Mouse (Mus musculus): ENCODE measurements at regions not wholly inside any gene's neighbourhood (a gene's known extent, or its start where the extent isn't known, plus 50 kb on each side); places are given as distances from the start of the nearest gene placed in this dataset.

DNA sequence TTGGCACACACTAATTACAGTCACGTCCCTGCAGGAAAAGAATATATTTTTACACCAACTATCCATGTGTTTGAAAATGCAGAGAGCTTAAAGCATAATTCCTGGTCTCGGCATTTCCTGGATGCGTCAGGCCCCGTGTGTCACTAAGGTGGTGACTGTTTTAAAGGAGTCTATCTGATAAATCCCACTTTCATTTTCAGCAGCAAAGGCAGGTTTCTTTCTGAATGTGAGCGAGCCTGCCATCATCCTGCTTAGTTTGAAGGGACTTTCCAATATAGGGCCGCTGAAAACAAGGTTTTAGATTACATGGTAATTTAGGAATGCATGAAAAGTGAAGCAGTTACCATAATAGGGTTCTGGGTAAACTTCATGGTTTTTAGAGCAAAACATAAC is 77.5 kb upstream of the Arid5b start:
- H3K27ac ChIP-seq (ENCODE audit: insufficient read depth, low read depth, low read length): no peak overlapping the region
- TF ChIP-seq CTCF (IDR thresholded peaks at IDR 0.05; ENCODE audit: low read depth, low read length): no peak
- no peak for TF ChIP-seq POLR2A (IDR thresholded peaks at IDR 0.05; ENCODE audit: borderline replicate concordance, low read depth, low read length)
- no peak overlapping the region for H3K4me3 ChIP-seq (ENCODE audit: insufficient read depth, low read length)
- H3K4me1 ChIP-seq (ENCODE audit: control insufficient read depth, insufficient read depth, low read length): no peaks in the 10 kb centered on the region

DNA sequence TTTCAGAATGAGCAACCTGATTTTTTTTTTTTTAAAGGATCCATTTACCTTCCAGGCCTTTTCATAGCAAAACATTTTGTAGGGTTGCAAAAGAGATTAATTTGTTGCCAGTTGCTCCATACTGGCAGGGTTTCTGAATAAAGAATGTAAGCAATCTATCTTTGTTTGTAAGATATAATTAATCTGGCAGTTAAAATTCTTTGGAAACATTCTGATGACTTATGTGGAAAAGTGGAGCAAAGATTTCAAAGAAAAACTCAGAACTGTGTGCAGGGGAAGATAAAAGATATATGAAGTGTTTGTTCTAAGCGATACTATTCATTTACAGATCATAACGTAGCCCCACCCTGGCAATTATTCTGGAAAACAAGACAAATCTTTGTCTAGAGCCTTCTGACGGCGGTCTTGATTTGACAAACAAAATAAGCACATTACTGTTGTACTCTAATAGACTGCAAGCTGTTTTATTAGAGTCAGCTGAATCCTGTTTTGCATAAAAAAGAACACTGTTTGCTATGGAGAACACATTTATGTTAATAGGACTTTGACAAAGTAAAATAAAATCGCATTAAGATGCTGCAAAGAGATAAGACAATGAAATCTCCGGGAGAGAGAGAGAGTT is 77.0 kb upstream of the Arid5b start:
- TF ChIP-seq CTCF (IDR thresholded peaks at IDR 0.05; ENCODE audit: low read depth, low read length) (no peak), POLR2A (IDR thresholded peaks at IDR 0.05; ENCODE audit: borderline replicate concordance, low read depth, low read length) (no peak)
- Histone ChIP-seq H3K4me1 (ENCODE audit: control insufficient read depth, insufficient read depth, low read length) (no peaks in the 10 kb centered on the region), H3K27ac (ENCODE audit: insufficient read depth, low read depth, low read length) (no peak overlapping the region), H3K4me3 (ENCODE audit: insufficient read depth, low read length) (no peak overlapping the region)

DNA sequence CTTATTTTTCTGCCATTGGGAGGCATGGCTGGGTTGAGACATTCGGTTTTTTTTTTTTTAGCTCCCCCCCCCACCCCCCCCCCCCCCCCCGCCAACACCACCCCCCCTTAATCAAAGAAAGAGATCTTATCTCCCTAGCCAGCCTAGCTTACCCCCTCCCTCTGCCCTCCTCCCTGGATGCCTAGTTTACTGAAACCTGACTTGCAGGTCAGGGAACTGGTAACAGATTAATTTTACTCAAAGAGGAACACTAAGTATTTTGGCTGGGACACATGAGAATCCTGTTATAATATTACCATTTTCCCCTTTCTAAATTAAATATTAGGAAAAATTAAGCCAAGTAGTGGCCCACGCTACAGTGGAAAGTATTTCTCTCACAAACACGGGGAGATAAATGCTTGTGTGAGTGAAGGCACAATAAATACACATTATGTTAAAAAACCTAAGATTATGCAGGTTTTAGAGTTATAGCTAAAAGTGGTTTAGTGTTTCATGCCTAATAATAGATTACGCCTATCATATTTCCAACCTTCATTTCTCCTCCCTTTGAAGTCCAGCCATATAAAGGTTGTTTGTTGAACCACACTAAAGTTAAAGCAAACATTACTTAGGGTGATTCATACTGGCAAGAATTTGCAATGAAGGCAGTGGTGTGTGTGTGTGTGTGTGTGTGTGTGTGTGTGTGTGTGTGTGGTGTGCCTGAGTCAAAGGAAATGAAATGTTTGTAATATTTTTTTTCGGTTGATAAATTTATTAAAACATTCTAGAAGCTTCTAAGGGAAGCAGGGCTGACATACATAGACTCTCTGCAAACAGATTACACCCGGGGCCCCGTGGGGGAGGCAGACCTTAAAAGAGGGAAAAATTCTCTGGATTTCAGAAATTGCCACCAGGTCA is 76.0 kb upstream of the Arid5b start:
- TF ChIP-seq CTCF (IDR thresholded peaks at IDR 0.05; ENCODE audit: low read depth, low read length) (no peak), POLR2A (IDR thresholded peaks at IDR 0.05; ENCODE audit: borderline replicate concordance, low read depth, low read length) (no peak)
- H3K27ac ChIP-seq (ENCODE audit: insufficient read depth, low read depth, low read length): no peak overlapping the region
- no peak overlapping the region for H3K4me3 ChIP-seq (ENCODE audit: insufficient read depth, low read length)
- H3K4me1 ChIP-seq (ENCODE audit: control insufficient read depth, insufficient read depth, low read length): no peaks in the 10 kb centered on the region

DNA sequence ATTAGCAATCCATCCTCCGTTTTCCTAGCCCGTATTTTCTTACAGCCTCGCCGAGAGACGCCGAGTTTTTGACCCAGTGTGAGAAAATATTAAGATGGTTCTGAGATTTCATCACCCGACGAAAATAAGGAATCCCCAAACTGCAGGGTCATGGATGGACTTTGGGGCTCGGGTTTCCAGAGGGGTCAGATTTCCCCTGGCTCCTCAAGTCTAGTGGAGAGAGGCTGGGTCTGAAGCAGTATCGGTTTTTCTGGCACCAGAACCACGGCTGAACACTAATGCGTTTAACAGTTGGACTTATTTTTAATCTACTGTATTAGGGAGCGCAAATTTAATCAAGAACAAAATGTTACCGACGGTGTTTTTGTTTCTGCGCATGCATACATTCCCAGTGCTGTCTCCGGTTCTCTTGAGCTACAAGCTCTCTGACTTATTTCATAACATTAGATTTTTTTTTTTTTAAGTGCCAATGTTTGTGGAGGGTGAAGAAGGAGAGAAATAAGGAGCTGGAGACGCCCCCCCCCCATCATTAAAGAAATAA is 75.2 kb upstream of the Arid5b start:
- Histone ChIP-seq H3K4me1 (ENCODE audit: control insufficient read depth, insufficient read depth, low read length) (no peaks in the 10 kb centered on the region), H3K27ac (ENCODE audit: insufficient read depth, low read depth, low read length) (no peak overlapping the region), H3K4me3 (ENCODE audit: insufficient read depth, low read length) (no peak overlapping the region)
- no peak for TF ChIP-seq POLR2A (IDR thresholded peaks at IDR 0.05; ENCODE audit: borderline replicate concordance, low read depth, low read length)
- TF ChIP-seq CTCF (IDR thresholded peaks at IDR 0.05; ENCODE audit: low read depth, low read length): no peak

DNA sequence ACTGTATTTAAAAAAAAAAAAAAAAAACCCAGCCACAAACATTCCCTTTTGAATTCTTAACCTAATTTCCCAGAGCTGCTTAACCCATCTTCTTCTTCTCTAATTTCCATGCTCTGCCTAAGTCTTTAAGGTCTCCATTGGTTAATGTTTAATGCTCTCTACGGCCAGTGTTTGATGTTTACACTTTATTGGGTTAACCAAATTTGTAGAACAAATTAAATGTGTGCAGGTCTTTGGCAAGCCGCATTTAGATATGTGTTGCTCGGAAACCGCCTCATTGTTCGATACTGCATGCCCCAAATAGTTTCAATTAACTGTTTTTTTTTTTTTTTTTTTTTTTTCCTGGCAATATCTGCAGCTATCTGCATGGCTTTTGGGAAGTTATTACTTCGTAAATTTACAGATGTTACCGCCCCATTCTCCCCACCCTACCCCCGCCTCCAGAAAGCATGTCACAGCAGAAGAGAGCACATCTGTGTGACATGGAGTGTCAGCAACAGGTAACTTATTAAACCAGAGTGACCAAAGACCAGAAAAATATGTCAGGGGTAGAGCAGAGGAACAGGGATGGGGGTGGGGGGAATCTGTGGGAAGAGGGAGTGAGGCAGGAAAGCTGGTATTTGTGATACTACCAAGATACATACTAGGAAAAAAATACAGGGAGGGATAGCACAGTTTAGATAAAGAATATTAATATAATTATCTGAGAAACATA is 73.5 kb upstream of the Arid5b start:
- Histone ChIP-seq H3K27ac (ENCODE audit: insufficient read depth, low read depth, low read length) (no peak overlapping the region), H3K4me1 (ENCODE audit: control insufficient read depth, insufficient read depth, low read length) (peaks cover 4% of the 10 kb centered on the region), H3K4me3 (ENCODE audit: insufficient read depth, low read length) (no peak overlapping the region)
- TF ChIP-seq POLR2A (IDR thresholded peaks at IDR 0.05; ENCODE audit: borderline replicate concordance, low read depth, low read length) (no peak), CTCF (IDR thresholded peaks at IDR 0.05; ENCODE audit: low read depth, low read length) (no peak)

DNA sequence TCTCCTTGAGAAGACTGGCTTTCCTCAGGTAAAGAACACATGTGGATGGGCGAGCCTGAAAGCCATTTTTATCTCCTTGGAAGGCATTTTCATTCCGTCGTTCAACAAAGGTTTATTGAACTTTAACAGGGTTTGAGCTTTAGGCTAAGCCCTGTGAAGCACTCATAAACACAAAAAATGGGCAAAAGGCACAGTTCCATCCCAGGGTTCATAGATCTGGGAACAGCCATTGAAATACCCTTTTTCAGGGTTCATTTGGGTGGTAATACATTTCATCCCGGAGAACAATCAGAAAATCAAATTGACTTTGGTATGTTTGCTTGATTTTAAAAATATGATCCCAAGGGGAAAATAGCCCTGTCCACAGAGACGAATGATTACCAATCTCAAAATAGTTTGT is 72.9 kb upstream of the Arid5b start:
- no peak for TF ChIP-seq POLR2A (IDR thresholded peaks at IDR 0.05; ENCODE audit: borderline replicate concordance, low read depth, low read length)
- TF ChIP-seq CTCF (IDR thresholded peaks at IDR 0.05; ENCODE audit: low read depth, low read length): no peak
- Histone ChIP-seq H3K4me3 (ENCODE audit: insufficient read depth, low read length) (no peak overlapping the region), H3K4me1 (ENCODE audit: control insufficient read depth, insufficient read depth, low read length) (peaks cover 4% of the 10 kb centered on the region), H3K27ac (ENCODE audit: insufficient read depth, low read depth, low read length) (no peak overlapping the region)

- H3K27ac ChIP-seq (ENCODE audit: insufficient read depth, low read depth, low read length): no peak overlapping the region
- H3K4me3 ChIP-seq (ENCODE audit: insufficient read depth, low read length): no peak overlapping the region
- TF ChIP-seq CTCF (IDR thresholded peaks at IDR 0.05; ENCODE audit: low read depth, low read length): no peak
- no peak for TF ChIP-seq POLR2A (IDR thresholded peaks at IDR 0.05; ENCODE audit: borderline replicate concordance, low read depth, low read length)
- H3K4me1 ChIP-seq (ENCODE audit: control insufficient read depth, insufficient read depth, low read length): peaks cover 7% of the 10 kb centered on the region
These were observed 72.3 kb upstream of the Arid5b start for GRCm38 (mm10) chr10:68350798-68351197.

DNA sequence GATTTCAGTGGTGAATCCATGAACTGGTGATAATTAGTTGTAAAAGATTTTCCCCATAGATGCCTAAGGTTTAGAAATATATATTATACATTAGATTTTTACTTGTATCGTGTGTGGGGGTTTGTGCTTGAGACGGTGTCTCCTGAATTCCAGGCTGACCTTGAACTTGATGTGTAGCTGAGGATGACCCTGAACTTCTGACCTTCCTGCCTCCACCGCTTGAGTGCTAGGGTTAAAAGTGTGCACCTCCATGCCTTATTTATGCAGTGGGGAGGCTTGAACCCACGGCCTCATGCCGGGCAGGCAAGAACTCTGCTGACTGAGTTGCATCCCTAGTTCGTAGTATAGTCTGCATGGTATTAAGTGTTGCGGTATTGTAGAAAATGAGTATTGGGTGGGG is 69.3 kb upstream of the Arid5b start:
- peaks cover 7% of the 10 kb centered on the region for H3K4me1 ChIP-seq (ENCODE audit: control insufficient read depth, insufficient read depth, low read length)
- no peak for TF ChIP-seq POLR2A (IDR thresholded peaks at IDR 0.05; ENCODE audit: borderline replicate concordance, low read depth, low read length)
- no peak for TF ChIP-seq CTCF (IDR thresholded peaks at IDR 0.05; ENCODE audit: low read depth, low read length)
- no peak overlapping the region for H3K27ac ChIP-seq (ENCODE audit: insufficient read depth, low read depth, low read length)
- no peak overlapping the region for H3K4me3 ChIP-seq (ENCODE audit: insufficient read depth, low read length)

- Histone ChIP-seq H3K27ac (ENCODE audit: insufficient read depth, low read depth, low read length) (no peak overlapping the region), H3K4me3 (ENCODE audit: insufficient read depth, low read length) (no peak overlapping the region), H3K4me1 (ENCODE audit: control insufficient read depth, insufficient read depth, low read length) (peaks cover 7% of the 10 kb centered on the region)
- no peak for TF ChIP-seq CTCF (IDR thresholded peaks at IDR 0.05; ENCODE audit: low read depth, low read length)
- no peak for TF ChIP-seq POLR2A (IDR thresholded peaks at IDR 0.05; ENCODE audit: borderline replicate concordance, low read depth, low read length)
These were observed 66.6 kb upstream of the Arid5b start for GRCm38 (mm10) chr10:68344991-68345720.
